Mouse (Mus musculus) megakaryocyte, embryonic 14.5 days (primary cell): ENCODE results near the gene Mprip.

Experiments used
- FLI1 ChIP-seq: IDR thresholded peaks from 2 replicates; pipeline ENCODE4 v1.6.1; 2012; ENCODE audit warnings: low read length, inconsistent platforms, mixed read lengths
- GATA1 ChIP-seq: IDR thresholded peaks from 3 replicates; pipeline ENCODE4 v1.6.1; 2012; ENCODE audit warnings: mixed read lengths, low read length, inconsistent platforms, borderline replicate concordance

DNA sequence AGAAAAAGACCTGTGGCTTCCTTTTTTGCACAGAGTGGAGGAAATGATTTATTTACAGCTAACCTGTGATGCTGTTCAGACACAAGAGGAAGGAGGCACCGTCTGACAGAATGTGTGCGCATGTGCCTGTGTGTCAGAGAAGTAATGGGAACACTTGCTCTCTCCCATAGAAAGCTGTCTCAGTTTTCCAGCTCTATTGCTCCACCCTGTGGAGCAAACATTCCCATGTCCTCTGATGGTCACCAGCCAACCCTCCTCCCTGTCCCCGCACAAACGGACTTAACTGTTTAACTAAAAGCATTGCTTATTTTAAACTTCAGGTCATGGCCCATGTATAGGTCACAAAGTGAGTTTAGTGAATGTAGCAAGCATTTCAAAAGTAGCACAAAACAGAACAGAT lies 47.0 kb upstream of the Mprip start:
- TF ChIP-seq GATA1 (no peak), FLI1 (no peak)
